Mouse (Mus musculus): ENCODE measurements around the gene Pim3.
A peak's percentile ranks its signal among the peaks of the same experiment; 100 is the strongest.

Gene Pim3

DNA sequence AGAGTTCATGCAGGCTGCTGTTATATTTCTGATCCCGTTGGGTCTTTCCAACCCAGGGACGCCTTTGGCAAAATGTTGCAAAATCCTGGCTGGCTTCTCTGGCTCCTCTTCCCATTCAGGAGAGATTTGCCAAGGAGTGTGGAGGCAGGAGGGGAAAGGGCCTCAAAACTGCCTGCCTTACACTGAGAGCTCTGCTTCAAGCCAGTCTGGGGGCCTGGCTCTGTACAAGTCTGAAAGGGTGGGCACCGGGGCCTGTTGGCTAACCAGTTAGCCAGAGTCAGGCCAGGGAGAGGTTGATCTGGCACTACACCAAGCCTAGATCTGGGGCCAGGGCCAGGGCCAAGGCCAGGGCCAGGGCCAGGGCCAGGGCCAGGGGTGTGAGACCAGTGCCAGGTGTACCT lies 3.8 kb upstream of the Pim3 start:
- no peak for DNase-seq (ENCODE audit: low spot score in 2 of 2)

DNA sequence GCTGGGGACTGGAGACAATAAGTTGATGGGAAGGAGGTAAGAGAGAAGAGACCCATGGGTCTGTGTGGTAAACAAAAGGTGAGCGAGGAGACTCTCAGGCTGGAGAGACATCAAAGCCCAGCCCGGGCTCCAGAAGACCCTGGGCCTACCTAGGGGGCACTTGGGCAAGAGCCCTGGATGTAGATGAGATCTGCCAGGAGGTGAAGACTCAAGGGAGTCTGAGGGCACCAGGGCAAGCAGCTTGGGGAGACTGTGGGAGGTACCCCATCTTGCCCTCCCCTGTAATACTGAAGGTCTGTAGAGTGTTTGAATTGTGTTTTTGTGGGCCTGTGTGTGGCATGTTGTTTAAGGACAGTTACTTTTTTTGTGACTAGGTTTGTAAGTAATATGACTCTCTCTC lies 3.3 kb upstream of the Pim3 start:
- DNase-seq (ENCODE audit: low spot score in 2 of 2): no peak

DNA sequence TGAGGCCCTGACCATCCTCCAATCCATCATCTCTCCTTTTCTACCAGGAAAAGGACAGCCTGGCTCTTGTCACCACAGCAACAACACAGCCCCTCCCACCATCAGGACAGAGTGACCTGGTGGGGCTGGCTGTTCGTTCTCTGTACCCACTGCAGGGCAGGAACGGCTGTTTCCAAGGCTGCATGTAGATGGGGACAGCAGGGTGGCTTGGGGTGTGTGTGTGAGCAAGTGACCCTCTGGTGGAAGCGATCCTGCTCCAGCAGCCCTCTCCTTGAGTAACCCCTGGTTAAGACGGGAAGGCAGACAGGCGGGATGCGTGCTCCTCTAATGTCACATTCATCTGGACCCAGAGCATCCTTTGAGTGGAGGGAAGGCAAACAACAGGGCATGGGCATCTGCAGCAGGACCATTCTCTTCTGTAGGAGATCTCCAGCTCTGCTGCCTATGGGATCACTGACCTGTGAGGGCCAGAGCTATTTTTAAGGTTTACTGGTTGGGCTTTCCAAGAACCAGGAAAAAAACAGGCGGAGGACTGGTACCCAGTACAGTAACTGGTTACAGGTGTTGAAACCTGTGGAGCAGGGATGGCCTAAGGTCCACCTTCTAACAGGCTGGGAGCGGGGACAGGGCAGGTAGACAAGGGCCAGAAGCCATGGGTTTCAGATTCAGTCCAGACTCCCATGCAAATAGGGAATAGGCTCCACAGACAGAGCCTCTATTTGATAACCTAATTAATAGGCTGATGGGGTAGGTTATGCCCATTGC lies 2.6 kb upstream of the Pim3 start:
- DNase-seq (ENCODE audit: low spot score in 2 of 2): no peak

DNA sequence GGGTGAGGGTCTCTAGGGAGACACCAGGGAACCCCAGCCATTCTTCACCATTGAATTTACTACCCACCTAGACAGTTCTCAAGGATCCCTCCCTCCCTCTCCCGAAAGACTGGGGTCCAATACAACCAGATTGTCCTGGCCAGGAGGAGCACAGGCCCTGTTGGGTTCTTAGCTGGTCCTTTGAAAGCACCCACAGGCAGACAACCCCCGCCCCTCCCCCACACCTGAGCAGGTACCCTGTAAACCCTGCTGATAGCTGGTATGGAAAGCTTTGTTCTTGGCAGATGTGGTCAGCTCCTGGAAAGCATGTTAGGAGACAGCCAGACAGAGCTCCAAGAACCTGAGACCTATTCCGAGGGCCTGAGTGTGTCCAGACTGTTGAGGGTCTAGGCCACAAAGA lies 1.2 kb upstream of the Pim3 start:
- DNase-seq (ENCODE audit: low spot score in 2 of 2): no peak

DNA sequence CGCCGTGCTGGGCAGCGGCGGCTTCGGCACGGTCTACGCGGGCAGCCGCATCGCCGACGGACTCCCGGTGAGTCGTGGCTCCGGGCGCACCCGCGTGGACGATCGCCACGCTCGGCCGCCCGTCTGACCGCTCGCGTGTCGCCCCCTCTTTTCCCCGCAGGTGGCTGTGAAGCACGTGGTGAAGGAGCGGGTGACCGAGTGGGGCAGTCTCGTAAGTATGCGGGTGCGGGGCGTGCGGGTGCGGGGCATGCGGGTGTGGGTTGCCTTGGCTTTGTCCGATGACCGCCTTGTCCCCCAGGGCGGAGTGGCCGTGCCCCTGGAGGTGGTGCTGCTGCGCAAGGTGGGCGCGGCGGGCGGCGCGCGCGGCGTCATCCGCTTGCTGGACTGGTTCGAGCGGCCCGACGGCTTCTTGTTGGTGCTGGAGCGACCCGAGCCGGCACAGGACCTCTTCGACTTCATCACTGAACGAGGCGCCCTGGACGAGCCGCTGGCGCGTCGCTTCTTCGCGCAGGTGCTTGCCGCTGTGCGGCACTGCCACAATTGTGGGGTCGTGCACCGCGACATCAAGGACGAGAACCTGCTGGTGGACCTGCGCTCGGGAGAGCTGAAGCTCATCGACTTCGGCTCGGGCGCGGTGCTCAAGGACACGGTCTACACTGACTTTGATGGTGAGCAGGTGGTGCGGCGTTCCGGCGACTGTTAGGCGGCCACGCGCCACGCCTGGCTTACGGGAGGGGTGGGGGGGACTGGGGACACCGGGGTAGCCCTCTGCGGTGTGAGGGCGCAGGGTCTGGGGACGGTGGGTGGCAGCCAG lies 1.1 kb downstream of the Pim3 start:
- DNase-seq (ENCODE audit: low spot score in 2 of 2): peak in 1 of 2 experiments; percentile 54

DNA sequence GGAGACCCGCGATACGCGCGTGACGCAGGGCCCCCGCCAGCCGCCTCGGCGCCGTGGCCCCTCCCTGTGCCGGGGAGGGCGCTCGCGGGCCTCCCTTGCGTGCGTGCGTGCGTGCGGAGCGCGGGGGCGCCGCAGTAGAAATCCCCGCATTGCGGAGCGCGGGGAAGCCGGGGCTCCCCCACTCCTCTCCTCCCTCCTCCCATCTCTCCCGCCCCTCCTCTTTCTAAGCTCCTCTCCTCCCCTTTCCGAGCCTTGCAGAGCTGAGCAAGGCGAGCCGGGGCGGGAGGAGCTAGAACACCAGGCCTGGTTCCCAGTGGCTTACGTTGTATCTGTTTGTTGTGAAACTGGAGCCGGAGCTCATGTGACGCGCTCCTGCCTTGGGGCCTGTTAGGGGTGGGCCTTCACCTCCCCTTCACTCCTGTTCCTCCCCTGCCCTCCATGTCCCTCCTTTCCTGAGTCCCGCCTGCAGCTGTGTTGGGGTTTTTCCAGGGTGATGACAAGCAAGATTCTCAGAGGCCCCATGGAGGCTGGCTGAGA lies 1.8 kb downstream of the Pim3 start:
- peak; percentile 86 to 91 for DNase-seq (ENCODE audit: low spot score in 2 of 2)

DNA sequence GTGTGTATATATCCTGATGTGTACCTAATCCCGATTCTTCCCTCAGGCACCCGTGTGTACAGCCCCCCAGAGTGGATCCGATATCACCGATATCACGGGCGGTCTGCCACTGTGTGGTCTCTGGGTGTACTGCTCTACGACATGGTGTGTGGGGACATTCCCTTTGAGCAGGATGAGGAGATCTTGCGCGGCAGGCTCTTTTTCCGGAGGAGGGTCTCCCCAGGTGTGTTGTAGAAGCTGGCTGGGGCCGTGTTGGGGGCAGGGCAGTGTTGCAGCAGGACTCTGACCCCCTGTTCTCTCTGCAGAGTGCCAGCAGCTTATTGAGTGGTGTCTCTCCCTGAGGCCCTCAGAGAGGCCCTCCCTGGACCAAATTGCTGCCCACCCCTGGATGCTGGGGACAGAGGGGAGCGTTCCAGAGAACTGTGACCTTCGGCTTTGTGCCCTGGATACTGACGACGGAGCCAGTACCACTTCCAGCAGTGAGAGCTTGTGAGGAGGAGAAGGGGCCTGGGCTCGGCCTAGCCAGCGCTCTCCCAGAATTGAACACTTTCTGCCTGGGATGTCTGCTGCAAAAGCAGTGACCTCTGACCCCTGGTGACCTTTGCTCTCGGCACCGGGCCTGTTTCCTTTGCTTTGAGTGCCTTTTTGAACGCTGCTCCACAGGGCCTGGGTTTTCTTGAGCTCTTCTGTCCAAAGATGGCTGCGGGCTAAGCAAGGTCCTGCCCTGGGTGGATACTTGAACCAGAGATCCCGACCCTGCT lies 2.5 kb downstream of the Pim3 start:
- DNase-seq (ENCODE audit: low spot score in 2 of 2): no peak

DNA sequence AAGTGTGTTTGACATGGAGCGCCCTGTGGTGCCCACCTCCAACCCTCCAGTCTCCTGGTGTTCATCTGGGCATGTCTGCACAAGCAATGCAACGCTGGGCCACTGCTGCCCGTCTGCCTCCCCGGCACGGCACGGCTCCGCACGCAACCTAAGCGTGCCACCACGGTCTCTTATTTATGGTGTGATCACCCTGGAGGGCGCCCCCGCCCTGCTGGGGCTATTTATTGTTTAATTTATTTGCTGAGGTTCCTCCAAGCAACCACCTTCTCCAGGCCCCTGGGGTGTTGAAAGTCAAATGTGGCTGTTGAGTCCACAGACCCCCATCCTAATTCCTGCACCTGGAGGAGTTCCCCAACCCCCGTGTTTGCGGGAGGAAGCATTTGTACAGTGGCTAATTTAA lies 3.1 kb downstream of the Pim3 start:
- DNase-seq (ENCODE audit: low spot score in 2 of 2): no peak

DNA sequence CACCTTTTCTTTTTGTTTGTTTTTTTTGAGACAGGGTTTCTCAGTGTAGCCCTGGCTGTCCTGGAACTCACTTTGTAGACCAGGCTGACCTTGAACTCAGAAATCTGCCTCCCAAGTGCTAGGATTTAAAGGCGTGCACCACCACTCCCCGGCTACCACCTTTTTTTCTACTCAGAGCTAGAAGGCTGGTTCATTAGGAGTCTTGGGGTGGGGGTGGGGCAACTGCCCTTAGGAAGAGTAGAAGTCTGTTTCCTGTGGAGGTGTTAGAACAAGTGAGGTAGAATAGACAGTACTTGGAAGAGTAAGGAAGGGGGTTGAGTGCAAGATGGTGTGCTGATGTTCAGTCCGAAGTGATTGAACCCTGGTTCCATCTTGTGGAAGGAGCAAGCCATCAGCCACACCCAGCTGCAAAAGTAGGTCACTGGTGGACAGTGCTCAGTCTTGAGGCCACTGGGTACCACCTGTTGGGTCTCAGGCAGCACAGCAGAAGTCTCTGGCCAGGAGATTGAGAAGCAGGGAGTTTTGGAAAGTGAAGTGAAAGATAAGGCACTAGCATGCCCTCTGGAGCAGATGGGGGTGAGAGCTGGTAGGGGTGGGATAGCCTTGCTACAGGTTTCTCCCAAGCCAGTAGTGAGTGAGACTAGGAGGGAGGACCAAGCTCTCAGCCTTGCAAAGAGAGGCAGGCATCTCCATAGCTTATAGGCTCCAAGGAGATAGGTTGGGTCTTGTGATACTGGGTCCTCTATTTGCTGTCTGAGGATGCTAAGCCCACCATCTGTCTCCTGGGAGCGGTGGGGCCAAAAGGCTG lies 4.1 kb downstream of the Pim3 start:
- no peak for DNase-seq (ENCODE audit: low spot score in 2 of 2)

DNA sequence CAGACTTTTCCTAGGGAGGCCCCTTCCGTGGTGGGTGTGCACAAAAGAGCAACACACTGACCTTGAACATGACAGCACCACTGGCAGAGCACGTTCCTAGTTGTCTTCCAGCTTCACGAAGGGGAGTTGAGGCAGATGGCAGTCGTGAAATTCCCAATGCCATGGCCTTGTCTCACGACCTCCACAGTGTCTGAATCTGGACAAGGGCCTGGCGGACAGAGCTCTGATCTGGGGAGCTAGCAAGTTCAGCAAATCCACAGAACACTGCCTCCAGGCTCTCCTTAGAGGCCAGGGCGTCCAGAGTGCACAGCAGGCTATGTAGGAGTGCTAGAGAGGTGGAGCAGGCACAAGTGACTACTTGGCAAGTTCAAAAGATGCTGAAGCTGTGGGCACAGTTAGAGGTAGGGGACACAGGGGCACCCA lies 5.0 kb downstream of the Pim3 start:
- no peak for DNase-seq (ENCODE audit: low spot score in 2 of 2)

DNA sequence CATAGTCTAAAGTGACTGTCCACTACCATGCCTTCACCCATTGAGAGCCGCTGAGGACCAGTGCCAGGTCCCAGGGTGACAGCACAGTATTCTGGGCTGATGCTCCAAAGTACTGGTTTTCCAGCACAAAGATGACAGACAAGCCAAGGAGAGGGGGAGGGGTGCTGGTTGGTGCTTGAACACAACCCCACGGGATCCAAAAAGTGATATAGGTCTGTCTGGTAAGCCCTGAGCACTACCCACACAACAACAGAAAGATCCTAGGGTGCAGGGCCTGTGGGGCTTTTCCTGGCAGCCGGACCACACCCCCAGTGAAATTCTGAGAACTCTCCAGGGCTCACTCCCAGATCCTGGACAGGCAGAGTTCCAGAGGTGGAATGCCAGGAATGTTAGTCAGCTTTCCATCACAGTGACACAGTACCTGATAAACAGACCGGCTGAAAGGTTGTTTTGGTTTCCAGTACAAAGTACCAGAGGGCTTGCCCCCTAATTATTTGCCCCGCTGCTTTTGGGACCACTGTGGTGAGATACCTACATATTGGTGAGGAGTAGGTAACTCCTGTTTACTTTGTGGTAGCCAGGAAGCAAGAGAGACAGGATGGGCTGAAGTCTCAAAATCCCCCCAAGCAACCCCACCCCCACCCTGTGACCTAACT lies 5.5 kb downstream of the Pim3 start:
- DNase-seq (ENCODE audit: low spot score in 2 of 2): no peak

DNA sequence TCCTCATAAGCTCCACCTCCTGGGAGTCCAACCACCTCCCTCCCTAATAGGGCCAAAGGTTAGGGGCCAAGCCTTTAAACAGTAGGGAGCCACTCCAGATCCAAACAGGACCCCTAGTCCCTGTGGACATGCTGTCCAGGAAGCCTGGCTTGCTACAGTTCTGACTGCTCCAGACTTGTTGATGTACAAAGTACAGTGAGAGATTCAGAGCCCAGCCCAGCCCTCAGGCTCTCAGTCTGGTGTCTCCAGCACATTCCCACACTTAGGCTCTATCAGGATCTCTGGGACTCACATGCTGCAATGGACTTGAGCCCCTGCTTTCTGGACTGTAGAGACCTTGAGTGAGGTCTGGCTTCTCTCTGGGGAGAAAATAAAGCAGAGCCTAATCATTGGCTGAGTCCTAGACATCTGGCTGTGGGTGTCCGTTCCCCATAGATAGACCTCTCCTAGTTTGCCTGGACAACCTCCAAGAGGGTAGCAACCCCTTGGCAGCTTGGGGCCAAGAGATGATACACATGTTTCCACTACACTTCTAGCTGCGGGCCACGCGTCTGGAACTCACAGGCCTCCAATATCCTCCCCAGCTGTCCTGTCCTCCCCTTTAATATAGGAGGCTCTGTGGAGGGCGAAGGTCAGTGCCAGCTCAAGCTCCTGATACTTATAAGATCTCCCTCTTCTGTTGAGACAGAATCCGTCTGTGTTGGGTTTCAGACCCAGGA lies 6.2 kb downstream of the Pim3 start:
- no peak for DNase-seq (ENCODE audit: low spot score in 2 of 2)

DNA sequence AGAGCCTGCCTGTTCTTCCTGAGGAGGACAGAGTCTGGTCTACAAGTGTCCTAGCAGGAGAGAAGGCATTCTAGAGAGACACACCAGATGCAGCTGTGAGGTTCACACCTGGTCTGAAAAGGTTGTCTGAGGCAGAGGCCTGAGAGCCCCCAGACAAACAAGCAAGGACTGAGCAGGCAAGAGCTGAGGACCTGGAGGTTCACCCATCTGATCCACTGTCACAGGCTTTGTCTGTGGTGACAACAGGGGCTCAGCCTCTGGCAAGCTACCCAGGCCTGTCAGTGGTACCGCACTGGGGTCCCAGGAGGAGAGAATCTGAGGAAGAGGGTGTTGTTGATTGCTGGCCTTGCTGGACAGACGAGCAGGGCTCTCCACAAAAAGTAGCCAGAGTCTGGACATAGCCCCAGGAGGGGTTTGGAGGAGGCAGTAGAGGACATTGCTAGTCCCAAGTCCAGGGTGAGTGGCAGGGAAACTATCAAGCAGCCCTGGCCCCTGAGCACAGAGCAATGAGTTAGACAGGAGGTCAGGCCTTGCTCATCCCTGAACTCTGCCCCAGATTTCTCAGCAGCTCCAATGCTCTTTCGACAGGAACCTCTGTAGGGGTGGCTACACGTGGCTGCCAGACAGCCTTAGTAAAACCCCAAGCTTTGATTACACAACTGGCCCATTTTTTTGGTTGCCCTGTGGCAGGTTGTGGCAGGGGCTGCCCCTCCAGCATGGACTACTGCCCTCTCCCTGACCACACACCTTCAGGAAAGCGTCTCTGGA lies 8.6 kb downstream of the Pim3 start:
- no peak for DNase-seq (ENCODE audit: low spot score in 2 of 2)

DNA sequence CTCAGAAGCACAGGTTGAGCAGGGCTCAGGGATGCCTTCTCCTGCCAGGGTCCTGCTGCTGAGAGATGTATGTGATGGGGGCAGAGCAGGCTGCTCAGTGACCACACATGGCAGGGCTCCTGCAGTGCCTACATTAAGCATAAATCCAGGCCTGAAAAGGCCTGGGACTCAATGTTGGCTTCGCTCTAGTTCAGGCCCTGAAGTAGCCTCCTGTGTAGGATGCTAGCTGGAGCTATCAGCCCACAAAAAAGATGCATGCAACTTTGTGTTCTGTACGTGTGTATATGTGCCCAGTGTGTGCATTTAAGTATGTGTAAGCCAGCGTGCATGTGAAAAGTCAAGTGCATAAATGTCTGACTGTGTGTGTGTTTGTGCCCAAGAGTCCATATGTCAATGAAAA lies 12.1 kb downstream of the Pim3 start:
- DNase-seq (ENCODE audit: low spot score in 2 of 2): no peak

DNA sequence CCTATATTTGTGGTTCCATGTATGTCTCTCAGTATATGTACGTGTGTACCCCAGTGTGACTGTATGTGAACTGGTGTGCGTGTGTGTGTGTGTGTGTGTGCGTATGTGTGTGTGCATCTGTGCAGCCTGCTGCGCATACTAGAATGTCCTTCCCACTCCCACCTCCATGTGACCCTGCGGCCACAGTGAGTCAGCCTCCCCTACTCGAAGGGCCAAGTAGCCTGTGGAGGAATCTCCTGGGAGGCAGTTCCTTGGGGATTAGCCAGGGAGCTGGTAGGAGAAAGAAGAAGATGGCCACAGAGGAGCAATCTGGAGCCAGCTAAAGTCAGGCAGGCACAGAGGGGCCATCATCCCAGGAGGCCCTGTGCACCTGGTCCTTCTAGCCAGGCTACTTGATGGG lies 12.5 kb downstream of the Pim3 start:
- no peak for DNase-seq (ENCODE audit: low spot score in 2 of 2)

DNA sequence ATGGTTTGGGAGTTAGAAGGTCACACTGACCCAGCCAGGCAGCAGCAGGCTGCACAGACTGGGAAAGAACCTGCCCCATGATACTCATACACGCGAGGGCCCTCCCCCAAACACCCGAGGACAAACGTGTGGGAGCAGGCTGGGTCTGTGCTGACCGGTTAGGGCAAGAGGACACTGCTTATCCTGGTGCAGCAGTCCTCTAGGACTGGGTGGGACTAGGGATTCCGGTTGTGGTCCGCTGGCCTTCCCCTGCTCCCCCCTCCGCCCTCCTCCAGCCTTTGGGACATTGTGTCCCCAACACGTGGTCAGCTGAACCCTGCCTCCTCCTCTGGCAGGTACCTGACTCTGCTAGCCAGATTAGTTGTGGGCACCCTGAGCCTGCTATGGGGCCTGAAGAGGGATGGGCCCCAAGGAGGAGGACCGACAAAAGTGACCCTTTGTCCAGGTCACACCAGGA lies 13.7 kb downstream of the Pim3 start:
- no peak for DNase-seq (ENCODE audit: low spot score in 2 of 2)

DNA sequence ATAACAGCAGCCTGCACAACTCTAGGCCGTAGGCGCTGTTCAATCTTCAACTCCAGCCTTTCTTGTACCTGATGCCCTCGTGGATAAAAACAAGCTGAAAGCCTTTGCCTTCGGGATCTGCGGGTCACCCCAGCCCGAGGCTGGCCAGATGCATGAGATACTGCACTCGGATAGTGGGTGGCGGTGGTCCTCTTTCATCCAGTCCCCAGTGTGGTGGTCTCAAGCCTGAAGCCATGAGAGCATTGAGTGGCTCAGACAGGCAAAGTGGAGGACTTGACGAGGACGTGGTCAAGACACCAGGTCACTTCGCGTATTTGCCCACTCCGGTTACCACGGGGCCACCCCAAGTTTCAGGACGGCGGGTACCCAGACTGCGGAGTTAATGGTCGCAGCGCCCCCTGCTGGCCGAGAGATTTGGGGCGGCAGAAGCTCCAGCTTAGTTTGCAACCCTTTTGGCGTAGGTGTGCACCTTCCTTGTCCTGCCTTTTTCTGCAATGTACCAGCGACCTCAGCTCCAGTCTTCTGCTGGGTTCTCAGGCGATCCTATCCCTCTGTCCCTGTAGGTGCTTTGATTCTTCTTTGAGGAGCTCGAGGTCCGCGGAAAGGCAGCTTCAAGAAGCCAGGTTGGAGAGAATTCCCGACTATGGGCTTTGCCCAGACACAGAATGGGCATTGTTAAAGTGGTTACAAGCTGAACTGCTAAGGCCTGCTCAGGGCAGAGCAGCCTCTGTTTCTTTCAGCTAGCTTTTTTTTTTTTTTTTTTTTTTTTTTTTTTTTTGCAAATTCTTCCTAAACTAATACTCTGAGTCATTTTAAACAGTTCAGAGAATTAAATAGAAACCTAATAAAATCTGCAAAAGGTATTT lies 14.4 kb downstream of the Pim3 start:
- peak; percentile 45 to 46 for DNase-seq (ENCODE audit: low spot score in 2 of 2)

DNA sequence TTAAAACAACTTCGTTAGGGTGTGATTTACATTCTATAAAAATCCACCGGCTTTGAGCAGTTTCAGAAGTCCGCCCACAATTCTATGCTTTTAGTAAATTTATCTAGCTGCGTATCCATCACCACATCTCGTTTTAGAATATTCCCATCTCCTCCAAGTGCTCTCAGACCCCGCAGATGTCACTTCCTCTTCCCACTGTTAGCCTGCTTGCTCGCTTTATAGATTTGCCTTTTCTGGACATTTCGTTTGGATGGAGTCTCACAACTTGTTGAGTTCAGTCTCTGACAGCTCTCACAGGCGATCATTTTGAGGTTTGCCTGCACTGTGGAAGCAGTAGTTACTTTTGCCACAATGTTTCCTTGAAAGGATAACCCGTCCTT lies 15.0 kb downstream of the Pim3 start:
- peak in 1 of 2 experiments; percentile 50 for DNase-seq (ENCODE audit: low spot score in 2 of 2)

Measured in right cerebral cortex, postnatal 36 days (tissue).